Mouse (Mus musculus): ENCODE data around the gene Ttc33. TPM values are rescaled to one million over a fixed set of nuclear protein-coding genes. Genes with fewer than 3 reads are reported as not detected.

Ttc33 gene
- polyA plus RNA-seq (2015; fragmentation: Nextera tagmentation; extraction: Ambion mirVana) = 61.4 and 65.4 TPM in 2 replicates

- H3K27ac ChIP-seq (replicated peaks) = peak within 1 kb of the TSS; percentile 89
- peak; percentile 93 for ATAC-seq (replicated peaks)
- no peaks in the 10 kb centered on the region for H3K27me3 ChIP-seq
- H3K4me3 ChIP-seq = peak within 1 kb of the TSS; percentile 86
- H3K4me2 ChIP-seq (replicated peaks) = peak within 1 kb of the TSS; percentile 56
- H3K4me1 ChIP-seq = peaks cover 17% of the 10 kb centered on the region
- peaks cover 8% of the 10 kb centered on the region for H3K36me3 ChIP-seq
- WGBS = under 1% methylated on average over 55 of the region's 55 CpGs
- peak within 1 kb of the TSS; percentile 78 for H3K9ac ChIP-seq (replicated peaks)
- H3K9me3 ChIP-seq = no peaks in the 10 kb centered on the region
Observed at GRCm38 (mm10) chr15:5185366-5186292, at the start of gene Ttc33. Gene Ttc33, plus strand, starts transcription at chr15:5185525.

- peak overlapping the region; percentile 65 for H3K27ac ChIP-seq (replicated peaks)
- ATAC-seq (replicated peaks) = peak; percentile 91
- no peaks in the 10 kb centered on the region for H3K9me3 ChIP-seq
- H3K27me3 ChIP-seq = no peaks in the 10 kb centered on the region
- peaks cover 8% of the 10 kb centered on the region for H3K4me1 ChIP-seq
- H3K36me3 ChIP-seq = no peaks in the 10 kb centered on the region
- no peak overlapping the region for H3K4me3 ChIP-seq
- H3K9ac ChIP-seq (replicated peaks) = no peak overlapping the region
- 45% methylated on average over 9 of the region's 9 CpGs for WGBS
- H3K4me2 ChIP-seq (replicated peaks) = peak overlapping the region; percentile 18; the same call in 1 of the 2 replicates
Observed at GRCm38 (mm10) chr15:5138021-5138856, 47.1 kb upstream of the Ttc33 start.

GRCm38 (mm10) chr15:5139366-5139765 is 46.0 kb upstream of the Ttc33 start:
- Histone ChIP-seq H3K9me3 (no peaks in the 10 kb centered on the region), H3K4me3 (no peak overlapping the region), H3K9ac (replicated peaks) (no peak overlapping the region), H3K36me3 (no peaks in the 10 kb centered on the region), H3K27me3 (no peaks in the 10 kb centered on the region), H3K27ac (replicated peaks) (no peak overlapping the region), H3K4me2 (replicated peaks) (no peak overlapping the region), H3K4me1 (peaks cover 10% of the 10 kb centered on the region)
- 94% methylated on average over 2 of the region's 2 CpGs for WGBS
- ATAC-seq (replicated peaks) = no peak

- no peak for ATAC-seq (replicated peaks)
- Histone ChIP-seq H3K9ac (replicated peaks) (no peak overlapping the region), H3K9me3 (no peaks in the 10 kb centered on the region), H3K4me2 (replicated peaks) (no peak overlapping the region), H3K27me3 (no peaks in the 10 kb centered on the region), H3K36me3 (no peaks in the 10 kb centered on the region), H3K27ac (replicated peaks) (no peak overlapping the region), H3K4me3 (no peak overlapping the region), H3K4me1 (peaks cover 15% of the 10 kb centered on the region)
- 92% methylated on average over 7 of the region's 7 CpGs for WGBS
Observed at GRCm38 (mm10) chr15:5139863-5140262, 45.5 kb upstream of the Ttc33 start.

GRCm38 (mm10) chr15:5140357-5140756 is 45.0 kb upstream of the Ttc33 start:
- ATAC-seq (replicated peaks) = no peak
- Histone ChIP-seq H3K9ac (replicated peaks) (no peak overlapping the region), H3K4me2 (replicated peaks) (no peak overlapping the region), H3K4me1 (peaks cover 20% of the 10 kb centered on the region), H3K36me3 (no peaks in the 10 kb centered on the region), H3K4me3 (no peak overlapping the region), H3K27ac (replicated peaks) (no peak overlapping the region), H3K9me3 (no peaks in the 10 kb centered on the region), H3K27me3 (no peaks in the 10 kb centered on the region)

GRCm38 (mm10) chr15:5142047-5142446 is 43.3 kb upstream of the Ttc33 start:
- no peaks in the 10 kb centered on the region for H3K9me3 ChIP-seq
- no peaks in the 10 kb centered on the region for H3K27me3 ChIP-seq
- no peak overlapping the region for H3K9ac ChIP-seq (replicated peaks)
- H3K4me1 ChIP-seq = peaks cover 23% of the 10 kb centered on the region
- H3K4me2 ChIP-seq (replicated peaks) = no peak overlapping the region
- no peaks in the 10 kb centered on the region for H3K36me3 ChIP-seq
- ATAC-seq (replicated peaks) = no peak
- H3K4me3 ChIP-seq = no peak overlapping the region
- 66% methylated on average over 5 of the region's 5 CpGs for WGBS
- H3K27ac ChIP-seq (replicated peaks) = no peak overlapping the region

GRCm38 (mm10) chr15:5142714-5143113 is 42.6 kb upstream of the Ttc33 start:
- ATAC-seq (replicated peaks) = no peak
- H3K27me3 ChIP-seq = no peaks in the 10 kb centered on the region
- peaks cover 23% of the 10 kb centered on the region for H3K4me1 ChIP-seq
- no peaks in the 10 kb centered on the region for H3K36me3 ChIP-seq
- no peak overlapping the region for H3K27ac ChIP-seq (replicated peaks)
- no peaks in the 10 kb centered on the region for H3K9me3 ChIP-seq
- H3K4me3 ChIP-seq = peak overlapping the region; percentile 94; the same call in 1 of the 2 replicates
- peak overlapping the region; percentile 51; the same call in 1 of the 2 replicates for H3K4me2 ChIP-seq (replicated peaks)
- 67% methylated on average over 5 of the region's 5 CpGs for WGBS
- no peak overlapping the region for H3K9ac ChIP-seq (replicated peaks)

GRCm38 (mm10) chr15:5143361-5144020 is 41.8 kb upstream of the Ttc33 start, which contains the start of gene Prkaa1:
Gene Prkaa1, plus strand, starts transcription at chr15:5143861.
- peak within 1 kb of the TSS; percentile 51 for H3K4me2 ChIP-seq (replicated peaks)
- H3K27ac ChIP-seq (replicated peaks) = peak within 1 kb of the TSS; percentile 94
- H3K4me3 ChIP-seq = peak within 1 kb of the TSS; percentile 94
- no peaks in the 10 kb centered on the region for H3K9me3 ChIP-seq
- WGBS = under 1% methylated on average over 41 of the region's 80 CpGs
- H3K9ac ChIP-seq (replicated peaks) = peak within 1 kb of the TSS; percentile 89
- H3K27me3 ChIP-seq = no peaks in the 10 kb centered on the region
- no peaks in the 10 kb centered on the region for H3K36me3 ChIP-seq
- peaks cover 15% of the 10 kb centered on the region for H3K4me1 ChIP-seq
- peak; percentile 96 for ATAC-seq (replicated peaks)

GRCm38 (mm10) chr15:5144021-5144778 is 41.1 kb upstream of the Ttc33 start:
- peaks cover 18% of the 10 kb centered on the region for H3K4me1 ChIP-seq
- WGBS = under 1% methylated on average over 59 of the region's 61 CpGs
- peak overlapping the region; percentile 51 for H3K4me2 ChIP-seq (replicated peaks)
- ATAC-seq (replicated peaks) = peak; percentile 94
- H3K4me3 ChIP-seq = peak overlapping the region; percentile 94
- H3K27ac ChIP-seq (replicated peaks) = peak overlapping the region; percentile 94
- no peaks in the 10 kb centered on the region for H3K27me3 ChIP-seq
- no peaks in the 10 kb centered on the region for H3K36me3 ChIP-seq
- peak overlapping the region; percentile 89 for H3K9ac ChIP-seq (replicated peaks)
- H3K9me3 ChIP-seq = no peaks in the 10 kb centered on the region

- no peak for ATAC-seq (replicated peaks)
- H3K4me1 ChIP-seq = peaks cover 22% of the 10 kb centered on the region
- H3K9me3 ChIP-seq = no peaks in the 10 kb centered on the region
- H3K36me3 ChIP-seq = no peaks in the 10 kb centered on the region
- H3K4me2 ChIP-seq (replicated peaks) = peak overlapping the region; percentile 51
- WGBS = 40% methylated on average over 9 of the region's 9 CpGs
- no peak overlapping the region for H3K27ac ChIP-seq (replicated peaks)
- H3K4me3 ChIP-seq = peak overlapping the region; percentile 94
- H3K9ac ChIP-seq (replicated peaks) = peak overlapping the region; percentile 24; the same call in 1 of the 2 replicates
- H3K27me3 ChIP-seq = no peaks in the 10 kb centered on the region
Observed at GRCm38 (mm10) chr15:5145196-5145945, 40.0 kb upstream of the Ttc33 start.
